Mouse (Mus musculus): Measurements from ENCODE around the gene Ninj1. TPM values are rescaled to one million over a fixed set of nuclear protein-coding genes. Genes with fewer than 3 reads are reported as not detected.
A peak's percentile ranks its signal among the peaks of the same experiment; 100 is the strongest.

Ninj1 gene
- 21.2 and 22.8 TPM in 2 replicates for polyA plus RNA-seq (2015; fragmentation: Nextera tagmentation; extraction: Ambion mirVana)

- H3K9ac ChIP-seq: peak within 1 kb of the TSS; percentile 57
- H3K9me3 ChIP-seq: no peaks in the 10 kb centered on the region
- peaks cover 29% of the 10 kb centered on the region for H3K4me1 ChIP-seq
- peak within 1 kb of the TSS; percentile 98 for H3K4me2 ChIP-seq
- WGBS: 1% methylated on average over 72 of the region's 87 CpGs
- H3K27ac ChIP-seq: peak within 1 kb of the TSS; percentile 13; the same call in 1 of the 2 replicates
- H3K4me3 ChIP-seq: peak within 1 kb of the TSS; percentile 76
- peak; percentile 91 for ATAC-seq (replicated peaks)
- H3K27me3 ChIP-seq (replicated peaks): no peaks in the 10 kb centered on the region
- H3K36me3 ChIP-seq (replicated peaks): no peaks in the 10 kb centered on the region
Measured at GRCm38 (mm10) chr13:49187288-49188218, at the start of gene Ninj1. Gene Ninj1 (plus strand): TSS chr13:49187485.

- Histone ChIP-seq H3K27ac (no peak overlapping the region), H3K27me3 (replicated peaks) (no peaks in the 10 kb centered on the region), H3K4me3 (no peak overlapping the region), H3K4me2 (no peak overlapping the region), H3K4me1 (peaks cover 42% of the 10 kb centered on the region), H3K9ac (no peak overlapping the region), H3K9me3 (no peaks in the 10 kb centered on the region), H3K36me3 (replicated peaks) (no peaks in the 10 kb centered on the region)
- WGBS: 63% methylated on average over 4 of the region's 4 CpGs
- no peak for ATAC-seq (replicated peaks)
Measured at GRCm38 (mm10) chr13:49140567-49140966, 46.7 kb upstream of the Ninj1 start.

DNA sequence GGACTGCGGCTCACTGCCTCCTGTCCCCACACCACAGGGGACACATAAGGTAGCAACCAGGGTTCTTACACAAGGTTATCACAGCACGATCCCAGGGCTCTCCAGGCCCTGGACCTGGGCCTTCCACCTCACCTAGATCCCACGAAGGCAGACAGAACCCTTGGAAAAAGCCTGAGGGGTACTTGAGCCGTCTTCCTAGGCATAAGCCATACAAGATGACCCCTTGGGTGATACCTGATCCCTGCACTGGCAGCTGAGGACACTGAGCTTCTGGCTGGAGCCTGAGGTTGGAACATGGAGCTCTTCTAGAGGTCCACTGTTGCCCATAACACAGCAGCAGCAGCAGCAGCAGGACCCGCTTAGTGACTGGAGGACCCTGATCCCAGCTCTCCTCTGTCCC is 44.9 kb upstream of the Ninj1 start:
- Histone ChIP-seq H3K9me3 (no peaks in the 10 kb centered on the region), H3K4me1 (peaks cover 51% of the 10 kb centered on the region), H3K27ac (no peak overlapping the region), H3K36me3 (replicated peaks) (no peaks in the 10 kb centered on the region), H3K9ac (no peak overlapping the region), H3K4me3 (no peak overlapping the region), H3K27me3 (replicated peaks) (no peaks in the 10 kb centered on the region), H3K4me2 (no peak overlapping the region)
- WGBS: 91% methylated on average over 5 of the region's 5 CpGs
- ATAC-seq (replicated peaks): no peak

DNA sequence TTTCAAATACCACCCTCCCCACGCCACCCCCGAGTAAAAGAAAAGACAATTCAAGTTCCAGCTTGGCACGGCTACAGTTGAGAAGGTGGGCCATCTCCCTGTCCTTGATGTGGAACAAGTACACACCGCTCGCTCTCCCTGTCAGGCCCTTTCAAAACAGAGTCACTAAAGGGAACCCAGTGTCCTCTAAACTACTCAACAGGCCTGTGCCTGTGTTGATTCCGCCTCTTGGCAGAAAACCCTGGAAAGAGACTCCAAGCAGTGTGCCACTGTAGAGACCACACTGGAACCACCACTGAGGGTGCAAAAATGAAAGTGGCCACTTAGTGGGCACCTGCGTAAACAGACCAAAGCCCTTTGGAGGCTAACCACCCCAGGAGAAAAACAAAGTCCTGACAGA is 44.0 kb upstream of the Ninj1 start:
- Histone ChIP-seq H3K27me3 (replicated peaks) (no peaks in the 10 kb centered on the region), H3K27ac (no peak overlapping the region), H3K4me3 (no peak overlapping the region), H3K36me3 (replicated peaks) (no peaks in the 10 kb centered on the region), H3K4me1 (peaks cover 55% of the 10 kb centered on the region), H3K9ac (no peak overlapping the region), H3K4me2 (peak overlapping the region; percentile 96; the same call in 1 of the 2 replicates), H3K9me3 (no peaks in the 10 kb centered on the region)
- WGBS: 89% methylated on average over 7 of the region's 7 CpGs
- no peak for ATAC-seq (replicated peaks)

DNA sequence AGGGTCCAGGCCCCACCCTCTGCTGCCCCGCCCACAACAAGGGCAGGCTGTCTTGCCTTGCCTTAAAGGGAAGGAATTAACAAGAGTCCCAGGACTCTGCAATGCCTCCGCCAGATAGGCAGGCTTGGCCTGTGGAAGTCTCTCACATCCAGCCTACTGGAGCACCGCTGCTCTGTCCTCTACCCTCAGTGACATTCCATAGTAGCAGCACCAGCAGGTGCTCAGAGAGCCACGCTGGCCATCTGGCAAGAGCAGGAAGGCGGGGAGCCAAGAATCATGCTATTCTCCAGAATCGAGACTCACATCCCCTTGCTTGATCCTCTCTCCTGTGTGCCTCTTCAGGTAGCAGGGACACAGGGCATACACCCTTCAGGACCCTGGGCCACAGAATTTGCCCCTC is 42.8 kb upstream of the Ninj1 start:
- H3K36me3 ChIP-seq (replicated peaks): no peaks in the 10 kb centered on the region
- H3K4me1 ChIP-seq: peaks cover 56% of the 10 kb centered on the region
- peak overlapping the region; percentile 87 for H3K9ac ChIP-seq
- H3K27me3 ChIP-seq (replicated peaks): no peaks in the 10 kb centered on the region
- H3K4me3 ChIP-seq: peak overlapping the region; percentile 85
- no peaks in the 10 kb centered on the region for H3K9me3 ChIP-seq
- 45% methylated on average over 6 of the region's 6 CpGs for WGBS
- H3K27ac ChIP-seq: no peak overlapping the region
- H3K4me2 ChIP-seq: peak overlapping the region; percentile 96
- no peak for ATAC-seq (replicated peaks)

- Histone ChIP-seq H3K36me3 (replicated peaks) (no peaks in the 10 kb centered on the region), H3K9ac (peak overlapping the region; percentile 87), H3K4me3 (peak overlapping the region; percentile 85), H3K27ac (no peak overlapping the region), H3K4me1 (peaks cover 56% of the 10 kb centered on the region), H3K4me2 (peak overlapping the region; percentile 96), H3K9me3 (no peaks in the 10 kb centered on the region), H3K27me3 (replicated peaks) (no peaks in the 10 kb centered on the region)
- 29% methylated on average over 7 of the region's 7 CpGs for WGBS
- ATAC-seq (replicated peaks): no peak
Measured at GRCm38 (mm10) chr13:49145396-49145795, 41.9 kb upstream of the Ninj1 start.

- H3K4me1 ChIP-seq: peaks cover 52% of the 10 kb centered on the region
- peak overlapping the region; percentile 85 for H3K4me3 ChIP-seq
- H3K27me3 ChIP-seq (replicated peaks): no peaks in the 10 kb centered on the region
- peak overlapping the region; percentile 87 for H3K9ac ChIP-seq
- H3K36me3 ChIP-seq (replicated peaks): no peaks in the 10 kb centered on the region
- H3K4me2 ChIP-seq: peak overlapping the region; percentile 96
- peak overlapping the region; percentile 91 for H3K27ac ChIP-seq
- 22% methylated on average over 17 of the region's 17 CpGs for WGBS
- ATAC-seq (replicated peaks): 0 out of 2 replicates have a peak, but pooled peaks have one; percentile 12
- H3K9me3 ChIP-seq: no peaks in the 10 kb centered on the region
Measured at GRCm38 (mm10) chr13:49146040-49146697, 41.1 kb upstream of the Ninj1 start.

- WGBS: under 1% methylated on average over 31 of the region's 44 CpGs
- peak overlapping the region; percentile 87 for H3K9ac ChIP-seq
Measured at GRCm38 (mm10) chr13:49146698-49147006, 40.6 kb upstream of the Ninj1 start.

GRCm38 (mm10) chr13:49147007-49147857 is 40.1 kb upstream of the Ninj1 start:
- no peaks in the 10 kb centered on the region for H3K27me3 ChIP-seq (replicated peaks)
- no peaks in the 10 kb centered on the region for H3K36me3 ChIP-seq (replicated peaks)
- H3K27ac ChIP-seq: peak overlapping the region; percentile 91
- peak; percentile 84 for ATAC-seq (replicated peaks)
- peak overlapping the region; percentile 85 for H3K4me3 ChIP-seq
- peak overlapping the region; percentile 87 for H3K9ac ChIP-seq
- peak overlapping the region; percentile 96 for H3K4me2 ChIP-seq
- peaks cover 47% of the 10 kb centered on the region for H3K4me1 ChIP-seq
- no peaks in the 10 kb centered on the region for H3K9me3 ChIP-seq
- WGBS: under 1% methylated on average over 97 of the region's 98 CpGs

More at GRCm38 (mm10) chr13:49146698-49147006, 40.6 kb upstream of the Ninj1 start:
- no peaks in the 10 kb centered on the region for H3K9me3 ChIP-seq
- no peaks in the 10 kb centered on the region for H3K27me3 ChIP-seq (replicated peaks)
- peak overlapping the region; percentile 96 for H3K4me2 ChIP-seq
- no peaks in the 10 kb centered on the region for H3K36me3 ChIP-seq (replicated peaks)
- peak; percentile 15; the same call in 1 of the 2 replicates for ATAC-seq (replicated peaks)
- peak overlapping the region; percentile 91 for H3K27ac ChIP-seq
- H3K4me1 ChIP-seq: peaks cover 52% of the 10 kb centered on the region
- peak overlapping the region; percentile 85 for H3K4me3 ChIP-seq

GRCm38 (mm10) chr13:49147858-49148226 is 39.4 kb upstream of the Ninj1 start, which contains the start of gene Wnk2:
Gene Wnk2 (minus strand): TSS chr13:49148014.
- H3K27me3 ChIP-seq (replicated peaks): no peaks in the 10 kb centered on the region
- WGBS: 0% methylated on average over 43 of the region's 43 CpGs

DNA sequence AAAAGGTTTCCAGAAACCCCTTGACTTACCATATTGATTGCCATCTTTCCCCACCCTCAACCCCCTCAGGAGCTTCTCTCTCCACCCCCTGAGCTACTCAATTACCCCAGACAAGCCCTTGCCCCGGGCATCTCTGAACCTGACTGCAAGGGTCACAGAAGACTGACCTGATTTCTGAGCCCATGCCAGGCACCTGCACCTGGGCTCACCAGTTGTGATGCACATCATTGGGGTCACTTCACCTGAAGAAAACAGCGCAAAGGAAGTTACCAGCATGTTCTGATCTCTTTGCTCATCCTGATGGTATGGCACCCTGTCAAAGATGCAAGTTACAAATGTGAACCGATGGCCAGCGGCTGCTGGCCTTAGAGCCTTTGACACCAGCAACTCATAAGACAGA is 38.6 kb upstream of the Ninj1 start:
- Histone ChIP-seq H3K4me1 (peaks cover 33% of the 10 kb centered on the region), H3K9ac (no peak overlapping the region), H3K36me3 (replicated peaks) (no peaks in the 10 kb centered on the region), H3K4me3 (no peak overlapping the region), H3K9me3 (no peaks in the 10 kb centered on the region), H3K27ac (no peak overlapping the region), H3K27me3 (replicated peaks) (no peaks in the 10 kb centered on the region), H3K4me2 (no peak overlapping the region)
- WGBS: 81% methylated on average over 4 of the region's 4 CpGs
- ATAC-seq (replicated peaks): no peak

More at GRCm38 (mm10) chr13:49147858-49148226, 39.4 kb upstream of the Ninj1 start, which contains the start of gene Wnk2:
- peaks cover 41% of the 10 kb centered on the region for H3K4me1 ChIP-seq
- H3K36me3 ChIP-seq (replicated peaks): no peaks in the 10 kb centered on the region
- H3K9ac ChIP-seq: peak within 1 kb of the TSS; percentile 87
- peak; percentile 78 for ATAC-seq (replicated peaks)
- no peaks in the 10 kb centered on the region for H3K9me3 ChIP-seq
- H3K4me3 ChIP-seq: peak within 1 kb of the TSS; percentile 85
- peak within 1 kb of the TSS; percentile 96 for H3K4me2 ChIP-seq
- H3K27ac ChIP-seq: peak within 1 kb of the TSS; percentile 91

Data from midbrain, embryonic 15.5 days (tissue).